Mouse (Mus musculus) gastrocnemius, postnatal 4 days (tissue): ENCODE measurements at regions not wholly inside any gene's neighbourhood (a gene's known extent, or its start where the extent isn't known, plus 50 kb on each side); places are given as distances from the start of the nearest gene placed in this dataset. TPM values are rescaled to one million over a fixed set of nuclear protein-coding genes. Genes with fewer than 3 reads are reported as not detected.

ENCODE experiments used
- DNase-seq, 2 experiments: peaks; one replicate each; pipeline ENCODE4 v3.0.0; 2021 to 2022; ENCODE audit warnings: low spot score in 2 of 2, mixed read lengths in 2 of 2
- microRNA-seq: library from miRNA; unstranded; fragments of <30 nt; microRNA quantifications from one replicate; pipeline ENCODE4 v1.2.0, GENCODE M21; 2021

DNA sequence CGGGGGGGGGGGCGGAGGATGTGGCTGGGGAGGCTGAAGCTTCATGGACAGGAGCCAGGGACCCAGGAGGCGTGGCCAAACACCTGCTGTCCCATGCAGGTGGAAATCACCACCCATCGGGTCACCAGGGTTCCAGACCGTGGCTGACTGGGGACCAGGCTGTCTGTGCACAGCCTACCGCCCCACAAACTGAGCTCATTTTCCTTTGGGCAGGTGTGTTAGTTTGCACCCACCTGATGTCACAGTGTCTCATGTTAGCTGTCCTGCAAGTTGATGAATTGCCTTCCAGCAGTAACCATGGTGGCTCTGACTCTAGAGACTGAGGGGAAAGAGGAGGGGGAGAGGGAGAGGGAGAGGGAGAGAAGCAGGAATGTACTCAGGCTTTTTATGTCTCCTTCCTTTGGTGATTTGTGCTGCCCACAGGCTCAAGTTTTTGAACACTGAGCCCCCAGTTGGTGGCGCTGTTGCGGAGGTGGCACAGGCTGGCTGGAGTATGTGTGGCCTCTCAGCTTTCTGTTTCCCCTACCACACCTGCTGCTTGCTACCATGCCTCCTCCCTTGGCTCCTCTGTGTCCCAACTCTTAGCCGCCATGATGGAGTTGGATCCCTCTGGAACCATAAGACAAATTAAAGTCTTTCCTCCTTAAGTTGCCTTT, 107.8 kb upstream of the Man2a1 start:
- no peak for DNase-seq

DNA sequence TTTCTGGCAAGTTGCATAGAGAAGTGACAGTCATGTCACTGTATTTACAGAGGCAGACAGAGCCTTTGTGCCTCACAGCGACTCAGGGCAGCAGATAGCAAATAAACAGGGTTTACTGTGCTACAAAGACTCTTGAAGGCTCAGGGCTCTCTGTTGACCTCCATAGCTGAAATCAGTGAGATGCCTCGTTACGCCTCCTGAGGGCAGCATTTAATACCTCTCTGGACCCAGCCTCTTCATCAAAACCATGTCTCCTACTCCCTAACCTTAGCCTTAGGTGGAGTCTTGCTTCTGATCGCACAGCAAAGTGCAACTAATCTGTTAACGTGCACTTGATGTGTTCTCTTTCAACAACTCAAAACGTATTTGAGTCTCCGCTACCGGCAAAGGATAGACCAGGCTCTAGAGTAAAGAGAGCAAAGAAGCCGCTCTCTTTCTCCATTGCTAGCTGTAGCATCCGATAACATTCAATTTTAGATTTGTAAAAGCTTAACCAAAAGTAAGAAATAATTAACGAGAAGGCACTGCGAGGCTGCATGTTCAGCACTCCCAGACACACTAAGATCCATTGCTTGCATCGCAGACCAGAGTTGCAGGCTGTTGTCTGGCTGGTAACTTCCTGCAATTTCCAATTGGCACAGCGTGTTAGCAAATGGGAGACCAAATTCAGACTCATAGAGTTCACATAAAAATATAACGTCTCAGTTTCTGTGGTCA, 101.1 kb upstream of the Man2a1 start:
- DNase-seq: no peak

DNA sequence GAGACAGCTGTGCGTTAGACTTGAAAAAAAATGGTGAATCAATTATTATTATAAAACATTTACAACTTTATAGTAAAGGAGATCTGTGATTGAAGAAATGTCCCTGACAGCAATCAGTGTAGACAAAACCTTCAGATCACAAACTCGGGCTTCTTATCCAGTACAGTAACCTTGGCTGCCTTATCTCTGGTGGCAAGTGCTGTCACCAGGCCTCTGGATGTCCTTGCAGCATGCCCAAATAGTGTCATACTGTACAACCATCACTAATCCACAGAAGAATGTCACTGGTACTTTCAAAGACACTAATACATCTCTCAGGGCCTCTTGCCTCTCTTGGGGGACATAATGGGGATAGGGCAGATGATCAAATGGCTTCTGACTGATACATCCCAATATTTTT, 98.2 kb upstream of the Man2a1 start:
- DNase-seq: no peak

DNA sequence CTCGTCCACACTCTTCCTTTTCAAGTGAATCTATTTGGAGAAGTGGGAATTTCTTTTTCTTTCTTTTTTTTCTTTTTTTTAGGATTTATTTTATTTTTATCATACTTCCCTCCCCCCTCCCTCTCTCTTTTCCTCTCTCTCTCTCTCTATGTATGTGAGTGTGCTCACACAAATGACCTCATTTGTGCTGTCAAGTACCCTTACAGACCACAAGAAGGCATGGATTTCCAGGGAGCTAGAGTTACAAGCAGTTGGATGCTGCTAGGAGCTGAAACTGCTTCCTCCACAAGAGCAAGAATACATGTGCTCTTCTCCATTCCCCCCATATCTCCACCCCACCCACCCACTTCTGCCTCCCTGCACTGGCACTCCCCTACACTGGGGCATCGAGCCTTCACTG, 94.6 kb upstream of the Man2a1 start:
- DNase-seq: no peak

DNA sequence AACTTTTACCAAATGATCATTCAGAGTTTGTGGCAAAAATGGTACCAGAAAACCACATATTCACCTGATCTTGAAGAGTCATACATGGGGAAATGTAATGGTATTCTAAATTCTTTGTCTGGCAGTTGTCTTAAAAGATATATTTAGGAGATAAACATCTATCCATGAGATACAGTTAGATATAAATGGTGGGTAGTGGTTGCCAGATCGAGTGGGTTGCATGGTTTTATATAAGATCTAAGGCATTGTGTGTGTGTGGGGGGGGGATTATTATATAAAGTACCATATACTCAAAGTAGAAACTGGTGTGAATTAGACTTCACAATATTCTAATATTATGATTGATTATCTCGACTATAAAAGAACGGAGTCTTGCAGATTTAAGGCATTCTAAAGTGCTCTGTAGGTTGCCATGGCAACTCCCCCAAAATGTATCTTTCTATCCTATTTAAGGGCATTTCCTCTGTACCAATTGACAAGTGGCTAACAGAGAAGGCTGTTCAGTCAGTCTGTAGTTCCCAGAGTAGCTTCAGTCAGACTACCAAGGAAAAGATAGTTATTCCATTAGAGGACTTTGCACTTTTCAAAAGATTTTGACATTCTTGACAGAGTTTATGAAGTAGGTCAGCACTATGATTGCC, 89.3 kb upstream of the Man2a1 start:
- no peak for DNase-seq

DNA sequence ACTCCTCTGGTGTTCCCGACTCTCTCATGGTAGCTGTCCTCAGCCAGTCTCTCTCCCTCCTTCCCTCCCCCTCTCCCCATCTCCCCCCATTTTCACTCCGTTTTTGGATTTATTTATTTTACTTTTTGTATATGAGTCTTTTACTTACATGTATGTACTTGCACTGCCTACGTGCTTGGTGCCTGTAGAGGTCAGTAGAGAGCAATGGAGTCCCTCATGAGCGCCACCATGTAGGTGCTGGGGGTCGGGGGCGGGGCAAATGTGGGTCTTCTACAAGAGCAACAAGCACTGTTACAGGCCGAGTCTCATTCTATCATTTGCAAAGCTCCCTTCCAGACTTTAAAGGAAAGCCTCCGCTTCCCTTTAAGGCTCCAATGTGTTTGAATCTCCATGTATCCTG, 78.3 kb upstream of the Man2a1 start:
- no peak for DNase-seq

DNA sequence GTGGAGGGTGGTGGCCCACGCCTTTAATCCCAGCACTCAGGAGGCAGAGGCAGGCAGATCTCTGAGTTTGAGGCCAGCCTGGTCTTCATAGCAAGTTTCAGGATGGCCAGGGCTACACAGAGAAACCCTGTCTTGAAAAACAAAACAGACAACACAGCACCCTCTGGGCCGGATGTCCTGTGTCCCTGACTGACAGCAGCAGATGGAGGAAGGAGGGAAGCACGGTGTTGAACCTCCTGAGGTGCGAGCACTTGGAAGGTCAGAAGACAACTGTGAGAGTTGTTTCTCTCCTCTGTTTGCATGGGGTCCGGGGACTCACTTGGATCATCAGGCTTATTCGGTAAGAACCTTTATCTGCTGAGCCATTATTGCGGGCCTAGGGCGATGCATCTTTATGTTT, 76.6 kb upstream of the Man2a1 start:
- no peak for DNase-seq

DNA sequence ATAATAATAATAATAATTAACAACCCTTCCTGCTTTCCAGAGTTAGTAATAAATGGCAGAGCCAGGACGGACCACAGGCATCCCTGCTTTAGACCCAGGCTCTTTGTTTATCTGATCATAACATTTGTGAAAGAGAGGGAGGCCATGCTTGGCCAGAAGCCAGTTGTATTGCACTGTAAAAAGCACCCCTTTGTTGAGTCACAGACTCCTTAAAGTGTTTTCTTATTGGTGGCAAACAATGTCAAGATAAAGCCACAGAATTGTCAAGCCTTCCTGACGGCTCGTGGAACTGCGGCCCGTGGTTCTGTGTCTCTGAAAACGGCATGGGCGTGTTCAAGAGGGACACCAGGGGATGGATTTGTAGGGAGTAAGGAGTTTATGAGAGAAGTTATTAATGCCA, 72.7 kb upstream of the Man2a1 start:
- DNase-seq: no peak

DNA sequence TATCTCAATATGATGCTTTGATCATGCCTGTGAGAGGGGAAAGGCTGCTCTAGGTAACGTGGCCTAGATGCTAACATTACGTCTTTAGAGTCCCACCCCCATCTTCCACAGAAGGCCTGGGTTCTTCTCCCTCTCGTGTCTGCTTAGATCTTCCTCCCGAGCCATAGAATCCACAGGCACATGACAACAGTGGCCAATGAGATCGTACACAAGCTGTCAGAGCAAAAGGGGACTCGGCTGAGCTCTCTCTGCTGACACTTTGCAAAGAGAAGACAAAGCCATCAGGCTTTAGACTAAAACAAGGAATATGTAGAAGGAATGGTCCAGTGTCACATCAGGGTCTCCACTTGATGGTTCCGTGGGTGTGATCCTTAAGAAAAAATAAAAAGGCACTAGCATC, 72.1 kb upstream of the Man2a1 start:
- DNase-seq: no peak

DNA sequence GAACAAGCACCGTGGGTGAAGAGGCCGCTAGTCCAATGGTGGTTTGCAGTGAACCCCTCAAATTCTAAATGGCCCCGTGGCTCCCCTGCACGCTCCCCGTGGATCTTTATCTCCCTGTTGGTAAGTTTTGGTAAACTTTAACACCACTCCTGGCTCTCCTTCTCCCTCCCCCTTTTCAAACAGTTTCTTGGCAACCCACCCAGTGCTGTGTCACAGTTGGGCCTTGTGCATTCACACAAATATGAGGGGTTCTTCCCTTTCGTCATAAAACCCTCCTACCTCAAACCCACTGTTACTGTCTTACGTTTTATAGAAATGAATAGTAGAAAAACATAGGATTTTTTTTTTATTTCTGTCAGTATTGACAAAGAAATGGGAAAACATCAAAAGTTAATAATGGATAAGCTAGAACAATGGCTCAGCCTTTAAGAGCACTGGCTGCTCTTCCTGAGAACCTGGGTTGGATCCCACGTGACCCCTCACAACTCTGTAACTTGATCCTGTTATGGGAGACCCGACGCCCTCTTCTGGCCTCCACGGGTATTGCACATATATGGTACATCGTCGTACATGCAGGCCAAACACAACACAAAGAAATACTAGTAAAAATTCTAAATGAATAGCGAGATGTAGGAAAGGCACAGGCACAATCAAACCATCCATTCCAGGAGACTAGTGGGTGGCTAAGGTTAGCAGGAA, 71.1 kb upstream of the Man2a1 start:
- no peak for DNase-seq

DNA sequence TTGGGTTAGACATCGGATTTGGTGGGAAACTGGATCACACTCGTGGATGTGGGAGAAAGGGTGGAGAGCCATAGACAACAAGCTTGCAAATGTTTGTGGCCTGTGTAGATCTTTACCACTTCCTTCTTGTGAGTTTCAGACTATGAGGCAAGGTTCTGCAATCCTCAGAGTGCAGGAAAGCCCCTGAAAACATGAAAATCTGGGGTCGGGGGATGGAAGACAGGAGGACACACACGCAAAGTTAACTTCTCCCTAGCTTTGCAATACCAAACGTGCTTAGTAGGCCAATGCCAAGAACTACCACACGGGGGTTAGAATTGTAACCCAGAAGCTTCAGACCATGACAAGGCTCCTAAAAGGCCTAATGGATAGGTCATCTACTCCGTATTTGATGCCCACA, 69.4 kb upstream of the Man2a1 start:
- DNase-seq: no peak

DNA sequence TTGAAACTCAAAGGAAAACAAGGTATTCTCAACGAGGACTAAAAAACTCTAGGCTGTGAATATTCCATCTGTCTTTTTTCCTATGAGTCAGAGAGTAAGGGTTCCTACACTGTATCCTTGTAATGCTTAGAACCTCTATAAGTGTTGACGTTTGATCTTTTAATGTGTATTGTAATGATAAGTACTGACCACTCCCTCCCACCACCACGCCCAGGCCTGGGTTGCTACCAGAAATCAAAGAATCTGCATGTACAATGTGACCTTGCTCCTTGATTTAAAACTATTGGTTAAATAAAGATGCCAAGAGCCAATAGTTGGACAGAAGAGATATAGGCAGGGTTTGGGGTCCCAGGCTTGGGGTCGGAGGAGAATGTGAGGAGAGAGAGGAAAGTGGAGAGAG, 66.2 kb upstream of the Man2a1 start:
- DNase-seq: no peak

DNA sequence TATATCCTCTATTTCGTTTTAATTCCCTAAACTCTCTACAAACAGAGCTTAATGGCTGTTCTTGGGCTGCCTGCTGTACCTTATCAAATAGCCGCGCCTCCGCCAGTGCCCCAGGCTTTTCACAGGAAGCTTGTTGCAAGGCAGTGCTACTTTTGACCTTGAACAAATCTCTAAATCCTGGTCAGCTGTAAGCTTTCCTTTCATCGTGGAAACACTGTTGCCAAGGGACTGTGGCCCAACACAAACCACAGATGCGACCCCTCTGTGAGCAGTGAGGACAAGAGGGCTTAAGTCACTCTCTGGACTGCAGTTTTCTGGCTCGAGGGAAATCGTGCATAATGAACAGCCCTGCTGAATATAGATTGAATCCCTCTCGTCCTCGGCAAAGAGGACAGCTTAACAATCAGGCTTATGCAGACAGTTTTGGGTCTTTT, 62.0 kb upstream of the Man2a1 start:
- no peak for DNase-seq

DNA sequence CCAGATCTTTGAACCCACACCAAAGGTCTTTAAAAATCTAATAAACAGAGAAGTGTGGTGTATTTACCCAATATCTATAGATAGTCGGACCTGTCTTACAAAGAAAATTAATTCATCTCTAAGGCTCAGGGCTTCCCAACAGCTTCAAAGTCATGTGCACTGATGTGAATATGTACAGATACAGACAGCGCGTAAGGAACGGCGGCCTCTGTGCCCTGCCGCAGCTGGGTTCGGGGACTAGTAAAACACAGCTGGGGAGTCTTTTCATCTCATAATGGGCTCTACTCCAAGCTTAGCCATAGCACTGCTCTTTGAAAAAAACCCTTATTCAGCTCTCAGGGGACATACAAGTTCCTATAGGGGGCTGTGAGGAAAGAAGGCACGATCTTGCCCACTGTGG, 60.1 kb upstream of the Man2a1 start:
- no peak for DNase-seq

DNA sequence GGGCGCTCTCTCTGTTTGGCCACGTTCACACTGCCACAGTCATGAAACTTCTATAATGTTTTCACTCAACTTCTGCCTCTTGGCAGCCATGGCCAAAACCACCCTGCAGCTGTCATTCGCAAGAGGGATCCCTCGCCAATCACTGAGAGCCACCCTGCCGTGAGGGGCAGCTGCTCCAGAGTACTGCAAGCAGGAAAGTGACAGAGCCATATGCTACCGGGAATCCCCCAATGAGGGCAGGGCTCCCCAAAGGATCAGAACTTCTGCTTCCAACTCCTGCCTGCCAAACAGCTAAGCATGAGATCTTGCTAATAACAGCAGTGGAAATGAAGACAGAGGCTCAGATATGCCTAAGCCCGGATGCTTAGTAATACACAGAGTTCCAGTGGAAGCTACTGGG, 52.0 kb upstream of the Man2a1 start:
- peak in 1 of 2 experiments; percentile 45 for DNase-seq

DNA sequence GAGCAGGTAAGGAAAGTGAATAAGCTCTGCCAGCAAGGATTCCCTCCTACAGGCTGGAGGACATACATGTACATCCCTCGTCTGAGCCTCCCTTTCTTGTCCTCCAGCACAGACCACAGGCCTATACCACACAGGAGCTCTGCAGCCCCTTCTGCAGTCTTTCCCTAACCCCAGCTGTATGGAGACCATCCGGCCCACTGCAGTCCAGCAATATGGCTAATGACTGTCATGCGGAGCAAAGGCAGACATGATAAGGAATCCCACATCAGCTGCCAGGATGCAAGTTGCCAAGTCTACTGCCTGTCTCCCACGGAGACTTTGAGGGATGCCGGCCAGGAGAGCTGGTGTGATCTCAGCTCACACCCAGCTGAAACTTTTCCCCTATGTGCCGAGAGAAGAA, 50.5 kb upstream of the Man2a1 start:
- DNase-seq: no peak

Small RNAs in the stretch of these regions (microRNA-seq; reads per million reads assigned to microRNA genes)
- gene Mir6420: not detected
